Mouse (Mus musculus) limb, embryonic 11.5 days (tissue): ENCODE measurements around the gene Olfr435. TPM values are rescaled to one million over a fixed set of nuclear protein-coding genes. Genes with fewer than 3 reads are reported as not detected.
A peak's percentile ranks its signal among the peaks of the same experiment; 100 is the strongest.
"Not testable (repeated sequence)": the region's sequence is repeated elsewhere in the genome, so short reads cannot be mapped to it uniquely, and the experiment has no call there.

Experiments used
- ATAC-seq: fragments of 200-750 bp; cut with Nextera tagmentation; 2 replicates; pipeline ENCODE4 v1.8.0; 2017; ENCODE audit warnings: low read depth; ENCODE audit not compliant: insufficient number of reproducible peaks, low FRiP score, low TSS enrichment
- DNase-seq: peaks from one replicate; pipeline ENCODE4 v3.0.0-alpha.2; 2015; ENCODE audit warnings: low spot score
- H3K27ac ChIP-seq: fragments of 300-500 bp; sonication (generic); replicated peaks from 2 replicates; pipeline ENCODE4 v1.5.1; 2014; ENCODE audit warnings: low read depth, mild to moderate bottlenecking, low read length
- H3K27me3 ChIP-seq: fragments of 300-500 bp; sonication (generic); 2 replicates; pipeline ENCODE4 v1.6.1; 2014; ENCODE audit warnings: mild to moderate bottlenecking, low read length, mixed read lengths; ENCODE audit not compliant: control insufficient read depth, insufficient read depth
- H3K36me3 ChIP-seq: fragments of 300-500 bp; sonication (generic); 2 replicates; pipeline ENCODE4 v1.6.1; 2014; ENCODE audit warnings: mild to moderate bottlenecking, low read length, moderate library complexity, mixed read lengths; ENCODE audit not compliant: control insufficient read depth, insufficient read depth
- H3K4me1 ChIP-seq: fragments of 300-500 bp; sonication (generic); 2 replicates; pipeline ENCODE4 v1.6.1; 2014; ENCODE audit warnings: low read length, mixed read lengths; ENCODE audit not compliant: control insufficient read depth, insufficient read depth
- H3K4me2 ChIP-seq: fragments of 300-500 bp; sonication (generic); 2 replicates; pipeline ENCODE4 v1.6.1; 2014; ENCODE audit warnings: low read depth, mild to moderate bottlenecking, moderate library complexity; ENCODE audit not compliant: severe bottlenecking
- H3K4me3 ChIP-seq: fragments of 300-500 bp; sonication (generic); 2 replicates; pipeline ENCODE4 v1.5.1; 2014; ENCODE audit warnings: low read depth, low read length
- H3K9ac ChIP-seq: fragments of 300-500 bp; sonication (generic); 2 replicates; pipeline ENCODE4 v1.6.1; 2014; ENCODE audit warnings: mild to moderate bottlenecking, low read length
- H3K9me3 ChIP-seq: fragments of 300-500 bp; sonication (generic); 2 replicates; pipeline ENCODE4 v1.6.1; 2016; ENCODE audit warnings: low read length; ENCODE audit not compliant: control insufficient read depth
- whole genome bisulfite sequencing: fragments of 180-500 bp; shearing (Covaris S2); extraction: QIAGEN DNeasy Blood & Tissue Kit; methylation state at CpG from one replicate; pipeline ENCODE4 v1.1.7; 2014; 5-methylcytosine and 5-hydroxymethylcytosine counted together
- polyA plus RNA-seq: library from polyadenylated mRNA; unstranded; fragments of >200 nt; fragmentation: Nextera tagmentation; extraction: Ambion mirVana; gene quantifications from 2 replicates; pipeline ENCODE4 v1.2.1, GENCODE M21; 2014

Gene Olfr435
- polyA plus RNA-seq, 1 experiment from 2014 or later: not detected

GRCm38 (mm10) chr6:43198094-43198493 lies 1.1 kb downstream of the Olfr435 start:
- 86% methylated on average over 3 of the region's 3 CpGs for WGBS
- ATAC-seq (no peak), DNase-seq (no peak)
- Histone ChIP-seq H3K4me1 (no peaks in the 10 kb centered on the region), H3K27ac (no peak overlapping the region), H3K9me3 (no peaks in the 10 kb centered on the region), H3K27me3 (no peaks in the 10 kb centered on the region), H3K4me2 (no peak overlapping the region), H3K9ac (no peak overlapping the region), H3K4me3 (no peak overlapping the region), H3K36me3 (no peaks in the 10 kb centered on the region)

GRCm38 (mm10) chr6:43202786-43203185 lies 5.8 kb downstream of the Olfr435 start:
- Histone ChIP-seq H3K36me3 (no peaks in the 10 kb centered on the region), H3K27me3 (no peaks in the 10 kb centered on the region), H3K4me2 (no peak overlapping the region), H3K4me1 (no peaks in the 10 kb centered on the region), H3K9me3 (no peaks in the 10 kb centered on the region), H3K27ac (no peak overlapping the region), H3K9ac (no peak overlapping the region), H3K4me3 (no peak overlapping the region)
- DNase-seq (no peak), ATAC-seq (no peak)

DNA sequence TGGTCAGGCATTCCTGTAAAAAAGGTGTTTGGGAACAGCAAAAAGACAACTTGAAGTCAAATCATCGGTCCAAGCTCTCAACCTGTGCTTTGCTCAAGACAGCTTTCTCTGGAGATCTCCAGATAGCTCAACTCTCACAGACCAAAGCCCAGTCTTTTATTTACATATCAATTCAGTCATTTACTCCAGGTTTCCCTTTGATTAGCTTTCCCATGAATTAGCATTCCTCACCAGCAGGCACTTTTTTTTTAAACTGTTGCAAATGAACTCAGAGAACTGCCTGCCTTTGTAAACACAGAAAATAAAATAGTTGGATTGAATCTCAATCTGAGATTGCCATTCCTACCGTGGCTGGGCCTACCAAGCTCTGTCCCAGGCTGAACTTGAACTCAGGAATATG lies 8.4 kb downstream of the Olfr435 start:
- no peaks in the 10 kb centered on the region for H3K27me3 ChIP-seq
- no peaks in the 10 kb centered on the region for H3K9me3 ChIP-seq
- no peak overlapping the region for H3K27ac ChIP-seq
- no peak overlapping the region for H3K4me2 ChIP-seq
- no peaks in the 10 kb centered on the region for H3K4me1 ChIP-seq
- H3K36me3 ChIP-seq: no peaks in the 10 kb centered on the region
- DNase-seq (no peak), ATAC-seq (no peak)
- no peak overlapping the region for H3K9ac ChIP-seq
- 39% methylated on average over 2 of the region's 2 CpGs for WGBS
- H3K4me3 ChIP-seq: no peak overlapping the region

- H3K9ac ChIP-seq: not testable (repeated sequence)
Measured at GRCm38 (mm10) chr6:43212873-43213272, 15.9 kb downstream of the Olfr435 start, which contains the start of gene Olfr434. Gene Olfr434 (plus strand): TSS chr6:43213021.

DNA sequence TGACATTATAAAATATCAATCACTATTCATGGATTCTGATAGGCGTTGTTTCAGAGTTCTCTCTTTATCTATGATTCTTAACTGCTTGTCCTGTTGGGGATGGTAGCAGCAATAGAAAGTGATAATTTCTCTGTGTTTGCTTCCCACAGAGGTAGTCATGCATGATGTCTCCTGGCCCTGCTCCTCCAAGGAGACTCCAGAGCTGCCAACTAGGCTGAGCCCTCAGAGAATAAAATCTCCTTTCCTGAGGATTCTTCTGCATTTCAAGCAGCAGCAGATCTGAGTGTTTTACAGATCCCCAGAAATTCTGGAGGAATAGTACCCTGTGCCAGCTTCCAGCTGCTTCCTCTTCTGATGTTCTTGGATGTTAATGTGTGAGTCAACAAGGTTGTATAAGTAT lies 34.3 kb downstream of the Olfr435 start, which contains the start of gene Olfr47:
TSS of gene Olfr47 (plus strand) at position 275 of the 400 bp plus-strand sequence.
- H3K9me3 ChIP-seq, H3K4me2 ChIP-seq, ATAC-seq, H3K27me3 ChIP-seq, DNase-seq, H3K4me3 ChIP-seq, H3K4me1 ChIP-seq, H3K36me3 ChIP-seq, H3K9ac ChIP-seq, H3K27ac ChIP-seq: not testable (repeated sequence)
- 74% methylated on average over 1 of the region's 1 CpGs for WGBS

More at GRCm38 (mm10) chr6:43212873-43213272, 15.9 kb downstream of the Olfr435 start, which contains the start of gene Olfr434:
- not testable (repeated sequence) for H3K36me3 ChIP-seq, H3K4me3 ChIP-seq, ATAC-seq, H3K27ac ChIP-seq, H3K4me1 ChIP-seq, H3K4me2 ChIP-seq, DNase-seq, H3K9me3 ChIP-seq, H3K27me3 ChIP-seq

DNA sequence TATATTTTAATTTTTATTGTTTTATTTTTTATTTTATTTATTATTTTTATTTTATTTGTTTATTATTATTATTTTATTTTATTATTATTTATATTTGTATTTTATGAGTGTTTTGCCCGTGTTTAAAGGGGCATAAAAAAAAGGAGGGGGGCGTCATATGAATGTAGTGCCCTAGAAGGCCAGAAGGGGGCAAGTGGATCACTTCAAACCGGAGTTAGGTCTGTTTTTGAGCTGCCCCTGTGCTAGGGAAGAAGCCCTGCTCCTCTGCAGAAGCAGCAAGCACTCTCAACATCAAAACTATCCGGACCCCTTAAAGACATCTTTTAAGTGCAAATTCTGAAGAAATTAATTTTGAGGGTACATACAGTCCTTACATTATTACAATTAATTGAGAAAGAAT lies 45.1 kb downstream of the Olfr435 start:
- Histone ChIP-seq H3K27ac (no peak overlapping the region), H3K9ac (no peak overlapping the region), H3K4me3 (no peak overlapping the region), H3K4me1 (no peaks in the 10 kb centered on the region), H3K4me2 (no peak overlapping the region), H3K36me3 (no peaks in the 10 kb centered on the region), H3K9me3 (no peaks in the 10 kb centered on the region), H3K27me3 (no peaks in the 10 kb centered on the region)
- ATAC-seq (no peak), DNase-seq (peak; percentile 26)
- WGBS: 16% methylated on average over 4 of the region's 4 CpGs

- Histone ChIP-seq H3K27me3 (no peaks in the 10 kb centered on the region), H3K36me3 (no peaks in the 10 kb centered on the region), H3K27ac (no peak overlapping the region), H3K4me1 (no peaks in the 10 kb centered on the region), H3K4me3 (no peak overlapping the region), H3K9ac (no peak overlapping the region), H3K4me2 (no peak overlapping the region), H3K9me3 (no peaks in the 10 kb centered on the region)
- 69% methylated on average over 3 of the region's 3 CpGs for WGBS
- ATAC-seq (no peak), DNase-seq (no peak)
Measured at GRCm38 (mm10) chr6:43247396-43247795, 50.5 kb downstream of the Olfr435 start.

GRCm38 (mm10) chr6:43252994-43253393 lies 56.0 kb downstream of the Olfr435 start:
- Histone ChIP-seq H3K27ac (no peak overlapping the region), H3K9me3 (no peaks in the 10 kb centered on the region), H3K4me3 (no peak overlapping the region), H3K27me3 (no peaks in the 10 kb centered on the region), H3K9ac (no peak overlapping the region), H3K4me1 (no peaks in the 10 kb centered on the region), H3K4me2 (no peak overlapping the region), H3K36me3 (no peaks in the 10 kb centered on the region)
- 77% methylated on average over 1 of the region's 1 CpGs for WGBS
- DNase-seq (no peak), ATAC-seq (no peak)
